Mouse (Mus musculus) lung, adult 2 months (tissue): ENCODE data around the gene Pla2r1.

Experiments
- CTCF ChIP-seq: fragments of 200-500 bp; IDR thresholded peaks from 2 replicates; pipeline ENCODE4 v1.5.1; 2011; ENCODE audit warnings: mild to moderate bottlenecking, low read length, control low read depth; ENCODE audit not compliant: insufficient read depth
- POLR2A ChIP-seq: fragments of 200-500 bp; IDR thresholded peaks from 2 replicates; pipeline ENCODE4 v1.6.1; 2011; ENCODE audit warnings: low read depth, mild to moderate bottlenecking, control low read depth, low read length, borderline replicate concordance; ENCODE audit errors: extremely low read depth

DNA sequence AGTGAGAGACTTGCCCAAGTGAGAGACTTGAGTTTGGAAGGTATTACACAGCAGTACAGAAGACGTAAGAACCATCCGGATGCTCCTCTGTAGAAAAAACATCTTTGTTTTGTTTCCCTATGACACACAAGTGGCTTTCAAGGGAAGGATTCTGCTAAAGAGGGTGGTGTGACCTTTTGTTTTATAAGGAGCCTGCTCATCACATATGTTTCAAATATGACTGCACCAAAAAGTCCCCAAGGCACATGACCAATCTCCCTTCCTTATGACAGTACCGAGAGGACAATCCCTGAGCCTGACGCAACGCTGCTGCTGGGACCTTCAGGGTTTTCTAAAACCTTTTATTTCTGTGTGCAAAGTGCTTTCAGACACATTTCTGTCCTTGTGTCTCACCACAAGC is 182.9 kb downstream of the Pla2r1 start:
- no peak for TF ChIP-seq POLR2A
- TF ChIP-seq CTCF: no peak
